Mouse (Mus musculus) lung, embryonic 14.5 days (tissue): ENCODE measurements at regions not wholly inside any gene's neighbourhood (a gene's known extent, or its start where the extent isn't known, plus 50 kb on each side); places are given as distances from the start of the nearest gene placed in this dataset.

Source experiments
- ATAC-seq: fragments of 200-750 bp; cut with Nextera tagmentation; 2 replicates; pipeline ENCODE4 v1.8.0; 2017; ENCODE audit warnings: mild to moderate bottlenecking, moderate TSS enrichment, moderate library complexity; ENCODE audit not compliant: insufficient read depth
- DNase-seq: peaks from one replicate; pipeline ENCODE4 v3.0.0-alpha.2; 2015
- H3K27ac ChIP-seq: fragments of 300-500 bp; sonication (generic); 2 replicates; pipeline ENCODE4 v1.5.1; 2014; ENCODE audit warnings: low read depth, mild to moderate bottlenecking, moderate library complexity
- H3K27me3 ChIP-seq: fragments of 300-500 bp; sonication (generic); 2 replicates; pipeline ENCODE4 v1.6.1; 2014; ENCODE audit warnings: low read length, control low read depth; ENCODE audit not compliant: insufficient read depth
- H3K36me3 ChIP-seq: fragments of 300-500 bp; sonication (generic); 2 replicates; pipeline ENCODE4 v1.6.1; 2014; ENCODE audit warnings: control low read depth; ENCODE audit not compliant: insufficient read depth
- H3K4me1 ChIP-seq: fragments of 300-500 bp; sonication (generic); 2 replicates; pipeline ENCODE4 v1.6.1; 2014; ENCODE audit warnings: antibody characterized with exemption, control low read depth; ENCODE audit not compliant: insufficient read depth
- H3K4me2 ChIP-seq: fragments of 300-500 bp; sonication (generic); 2 replicates; pipeline ENCODE4 v1.6.1; 2014; ENCODE audit warnings: mild to moderate bottlenecking
- H3K4me3 ChIP-seq: fragments of 300-500 bp; sonication (generic); 2 replicates; pipeline ENCODE4 v1.5.1; 2014; ENCODE audit warnings: low read depth, low read length
- H3K9ac ChIP-seq: fragments of 300-500 bp; sonication (generic); 2 replicates; pipeline ENCODE4 v1.6.1; 2014
- H3K9me3 ChIP-seq: fragments of 300-500 bp; sonication (generic); 2 replicates; pipeline ENCODE4 v1.6.1; 2016; ENCODE audit warnings: low read depth, low read length, control low read depth
- CTCF ChIP-seq: IDR thresholded peaks from 2 replicates; pipeline ENCODE4 v1.5.1; 2016; ENCODE audit warnings: antibody characterized with exemption, low read depth
- WGBS: fragments of 180-500 bp; shearing (Covaris S2); extraction: QIAGEN DNeasy Blood & Tissue Kit; methylation state at CpG from one replicate; pipeline ENCODE4 v1.1.7; 2014; 5-methylcytosine and 5-hydroxymethylcytosine counted together

DNA sequence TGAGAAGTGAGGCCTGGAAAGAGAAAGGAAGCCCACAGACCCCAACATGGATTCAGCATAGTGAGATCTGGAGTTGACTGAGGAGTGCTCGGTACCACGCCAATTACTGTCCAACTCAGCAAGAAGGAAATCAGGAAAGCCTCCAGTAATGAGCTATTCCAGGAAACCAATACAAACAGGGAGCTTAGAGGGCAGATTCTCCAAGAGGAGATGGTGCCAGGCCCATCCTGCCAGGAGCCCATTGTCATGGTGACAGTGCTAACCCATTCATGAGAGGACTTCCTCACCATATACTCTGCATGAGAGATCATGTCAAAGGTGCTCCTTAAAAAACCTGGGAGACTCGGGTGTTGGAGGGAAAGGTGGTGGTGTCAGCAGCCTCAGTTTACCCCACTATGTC is 375.3 kb upstream of the Npvf start:
- Histone ChIP-seq H3K9me3 (no peaks in the 10 kb centered on the region), H3K9ac (no peak overlapping the region), H3K36me3 (no peaks in the 10 kb centered on the region), H3K27me3 (no peaks in the 10 kb centered on the region), H3K4me2 (no peak overlapping the region), H3K4me1 (peaks cover 4% of the 10 kb centered on the region; the same call in 1 of the 2 replicates), H3K4me3 (no peak overlapping the region), H3K27ac (no peak overlapping the region)
- ATAC-seq (no peak), DNase-seq (no peak)
- WGBS, result 84% methylated on average over 3 of the region's 3 CpGs
- no peak for TF ChIP-seq CTCF

DNA sequence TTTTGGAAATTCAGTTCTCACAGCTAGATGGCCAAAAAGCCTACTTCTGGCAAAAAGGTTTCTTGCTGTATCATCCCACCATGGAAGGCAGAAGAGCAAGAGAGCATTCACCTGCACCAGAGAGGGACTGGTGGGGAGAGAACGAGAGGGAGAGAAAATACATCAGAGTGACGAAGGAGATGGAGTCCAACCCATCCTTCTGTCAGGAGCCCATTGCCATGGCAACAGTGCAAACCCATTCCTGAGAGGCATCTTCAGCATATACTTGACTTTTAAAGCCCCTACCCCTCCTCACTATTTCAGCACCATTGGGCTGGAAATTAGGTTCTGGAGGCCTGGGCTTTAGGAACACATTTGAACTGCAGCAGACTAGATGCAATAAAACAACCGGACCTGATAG is 375.7 kb upstream of the Npvf start:
- Histone ChIP-seq H3K36me3 (no peaks in the 10 kb centered on the region), H3K4me1 (peaks cover 4% of the 10 kb centered on the region; the same call in 1 of the 2 replicates), H3K4me2 (no peak overlapping the region), H3K9ac (no peak overlapping the region), H3K27me3 (no peaks in the 10 kb centered on the region), H3K9me3 (no peaks in the 10 kb centered on the region), H3K4me3 (no peak overlapping the region), H3K27ac (no peak overlapping the region)
- TF ChIP-seq CTCF, result no peak
- no peak for ATAC-seq
- DNase-seq, result no peak
- WGBS, result 82% methylated on average over 3 of the region's 3 CpGs

DNA sequence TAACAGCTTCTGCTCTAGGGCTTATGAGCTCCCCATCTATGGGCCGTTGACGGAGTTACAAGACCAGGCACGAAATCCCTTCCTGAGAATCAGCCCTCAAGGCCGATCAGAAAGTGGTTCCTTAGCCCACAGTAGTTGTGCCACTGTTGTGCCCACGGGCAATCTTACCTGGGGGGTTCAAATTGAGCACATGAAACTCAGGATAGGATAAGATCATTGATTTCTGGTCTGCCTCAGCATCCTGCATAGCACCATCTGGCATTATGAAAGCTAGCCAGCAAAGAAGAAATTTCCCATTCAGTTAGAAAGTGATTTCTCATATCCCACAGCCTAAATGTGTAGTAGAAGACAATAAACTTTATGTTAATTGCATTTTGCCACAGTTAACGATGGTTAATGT is 379.6 kb upstream of the Npvf start:
- no peaks in the 10 kb centered on the region for H3K4me1 ChIP-seq
- no peaks in the 10 kb centered on the region for H3K27me3 ChIP-seq
- H3K27ac ChIP-seq, result no peak overlapping the region
- H3K4me3 ChIP-seq, result no peak overlapping the region
- no peak overlapping the region for H3K9ac ChIP-seq
- H3K36me3 ChIP-seq, result no peaks in the 10 kb centered on the region
- ATAC-seq (no peak), DNase-seq (no peak)
- no peak for TF ChIP-seq CTCF
- 78% methylated on average over 6 of the region's 6 CpGs for WGBS
- no peaks in the 10 kb centered on the region for H3K9me3 ChIP-seq
- no peak overlapping the region for H3K4me2 ChIP-seq

DNA sequence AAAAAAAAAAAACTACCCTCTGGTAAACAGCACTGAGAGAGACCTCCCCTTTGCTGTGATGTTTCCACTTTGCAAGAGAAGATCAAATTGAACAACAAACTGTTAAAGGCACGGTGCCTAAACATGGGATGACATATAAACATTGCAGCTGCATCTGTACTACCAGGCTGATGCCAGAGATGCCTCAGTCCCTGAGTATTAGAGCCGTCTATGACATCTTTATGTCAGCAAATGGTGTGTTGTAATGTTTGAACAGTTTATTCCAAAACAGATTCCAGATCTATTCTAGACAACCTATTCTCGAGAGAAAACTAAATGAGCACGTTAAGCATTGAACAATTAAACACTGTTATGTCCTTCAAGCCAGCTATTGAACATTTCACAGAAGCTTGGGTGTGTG is 381.8 kb upstream of the Npvf start:
- no peaks in the 10 kb centered on the region for H3K27me3 ChIP-seq
- H3K4me2 ChIP-seq, result no peak overlapping the region
- no peak for DNase-seq
- H3K9me3 ChIP-seq, result no peaks in the 10 kb centered on the region
- 41% methylated on average over 4 of the region's 4 CpGs for WGBS
- no peak overlapping the region for H3K27ac ChIP-seq
- H3K4me1 ChIP-seq, result no peaks in the 10 kb centered on the region
- no peak overlapping the region for H3K9ac ChIP-seq
- no peak overlapping the region for H3K4me3 ChIP-seq
- no peaks in the 10 kb centered on the region for H3K36me3 ChIP-seq
- TF ChIP-seq CTCF, result no peak
- ATAC-seq, result no peak

DNA sequence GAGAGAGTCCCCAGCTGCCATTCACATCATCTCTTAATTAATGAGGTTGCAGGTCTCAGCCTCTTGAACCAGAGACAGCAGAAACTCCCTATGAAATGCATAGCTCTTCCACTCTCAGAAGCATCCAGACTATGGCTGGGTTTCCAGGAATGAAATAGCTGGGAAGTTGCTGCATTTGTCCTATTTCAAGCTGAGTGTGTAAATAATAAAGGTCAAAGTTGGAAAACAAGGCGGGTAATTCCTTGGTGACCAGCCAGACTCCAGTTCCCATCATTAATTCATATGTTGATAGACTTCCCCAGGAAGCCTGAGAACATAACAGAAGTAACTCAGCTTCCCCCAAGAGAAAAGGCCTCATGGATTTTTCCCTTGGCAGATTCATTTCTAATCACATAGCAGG is 382.3 kb upstream of the Npvf start:
- Histone ChIP-seq H3K27ac (no peak overlapping the region), H3K9ac (no peak overlapping the region), H3K9me3 (no peaks in the 10 kb centered on the region), H3K4me2 (no peak overlapping the region), H3K27me3 (no peaks in the 10 kb centered on the region), H3K4me1 (no peaks in the 10 kb centered on the region), H3K4me3 (no peak overlapping the region), H3K36me3 (no peaks in the 10 kb centered on the region)
- ATAC-seq (no peak), DNase-seq (peak; percentile 77)
- 14% methylated on average over 1 of the region's 1 CpGs for WGBS
- TF ChIP-seq CTCF, result no peak

DNA sequence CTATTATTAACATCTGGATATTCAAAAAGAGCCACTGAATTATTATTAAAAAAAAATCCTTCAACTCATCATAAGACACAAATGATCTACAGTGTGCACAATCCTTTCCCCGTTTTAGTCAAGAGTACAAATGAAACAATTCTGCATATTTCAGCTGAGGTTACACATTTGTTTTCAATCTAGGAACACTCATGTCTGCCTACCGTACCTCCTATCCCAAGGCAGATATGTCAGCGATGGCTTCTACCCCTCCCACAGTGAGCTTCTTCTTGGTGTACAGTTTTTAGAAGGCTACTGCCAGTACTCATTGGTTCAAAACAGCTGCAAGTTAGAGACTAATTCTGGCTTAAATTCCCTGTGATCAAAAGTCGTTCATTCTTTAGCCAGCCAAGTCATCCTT is 382.7 kb upstream of the Npvf start:
- TF ChIP-seq CTCF, result no peak
- H3K4me2 ChIP-seq, result no peak overlapping the region
- no peak overlapping the region for H3K9ac ChIP-seq
- H3K36me3 ChIP-seq, result no peaks in the 10 kb centered on the region
- DNase-seq (peak; percentile 57), ATAC-seq (no peak)
- H3K27ac ChIP-seq, result peak overlapping the region; percentile 39; the same call in 1 of the 2 replicates
- no peaks in the 10 kb centered on the region for H3K9me3 ChIP-seq
- H3K4me1 ChIP-seq, result no peaks in the 10 kb centered on the region
- H3K27me3 ChIP-seq, result no peaks in the 10 kb centered on the region
- 33% methylated on average over 4 of the region's 4 CpGs for WGBS
- no peak overlapping the region for H3K4me3 ChIP-seq

DNA sequence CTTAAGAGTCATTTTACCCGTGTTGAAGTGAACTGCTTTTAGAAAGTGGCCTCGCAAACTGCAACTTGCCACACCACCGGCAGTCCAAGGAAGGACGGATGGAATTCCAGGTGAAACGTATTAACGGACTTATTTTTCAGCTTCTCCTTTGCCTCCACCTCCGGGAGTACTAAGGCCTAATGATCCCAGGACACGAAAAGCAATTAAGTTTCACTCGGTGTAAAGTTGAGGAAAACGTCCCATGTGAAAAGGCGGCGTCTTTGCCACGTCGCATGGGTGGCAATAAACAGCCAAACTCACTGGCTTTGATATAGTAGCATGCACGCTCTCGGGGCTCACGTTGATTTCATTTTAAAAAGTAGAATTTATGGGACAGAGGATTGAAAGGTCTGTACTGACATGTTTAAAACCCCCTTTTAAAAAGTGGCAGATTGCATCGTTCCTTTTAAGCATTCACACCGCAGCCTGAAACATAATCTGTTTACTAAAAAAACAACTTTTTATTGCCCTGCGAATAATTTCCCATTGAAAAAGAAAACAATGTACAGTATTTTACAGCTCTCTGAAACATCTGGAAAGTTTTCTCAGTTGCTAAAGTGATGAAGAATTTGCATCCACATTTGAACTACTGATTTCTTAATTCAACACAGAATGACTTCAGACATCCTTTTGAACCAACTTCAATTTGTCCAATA is 385.4 kb upstream of the Npvf start:
- Histone ChIP-seq H3K27ac (no peak overlapping the region), H3K4me2 (no peak overlapping the region), H3K4me3 (no peak overlapping the region), H3K27me3 (no peaks in the 10 kb centered on the region), H3K9me3 (no peaks in the 10 kb centered on the region), H3K9ac (no peak overlapping the region), H3K36me3 (no peaks in the 10 kb centered on the region), H3K4me1 (no peaks in the 10 kb centered on the region)
- no peak for ATAC-seq
- no peak for DNase-seq
- TF ChIP-seq CTCF, result no peak
- 79% methylated on average over 20 of the region's 20 CpGs for WGBS
